Mouse (Mus musculus): ENCODE results near the gene Gm7879. TPM values are rescaled to one million over a fixed set of nuclear protein-coding genes. Genes with fewer than 3 reads are reported as not detected.

The Gm7879 gene
- polyA plus RNA-seq, 1 experiment from 2014 or later, result not detected

DNA sequence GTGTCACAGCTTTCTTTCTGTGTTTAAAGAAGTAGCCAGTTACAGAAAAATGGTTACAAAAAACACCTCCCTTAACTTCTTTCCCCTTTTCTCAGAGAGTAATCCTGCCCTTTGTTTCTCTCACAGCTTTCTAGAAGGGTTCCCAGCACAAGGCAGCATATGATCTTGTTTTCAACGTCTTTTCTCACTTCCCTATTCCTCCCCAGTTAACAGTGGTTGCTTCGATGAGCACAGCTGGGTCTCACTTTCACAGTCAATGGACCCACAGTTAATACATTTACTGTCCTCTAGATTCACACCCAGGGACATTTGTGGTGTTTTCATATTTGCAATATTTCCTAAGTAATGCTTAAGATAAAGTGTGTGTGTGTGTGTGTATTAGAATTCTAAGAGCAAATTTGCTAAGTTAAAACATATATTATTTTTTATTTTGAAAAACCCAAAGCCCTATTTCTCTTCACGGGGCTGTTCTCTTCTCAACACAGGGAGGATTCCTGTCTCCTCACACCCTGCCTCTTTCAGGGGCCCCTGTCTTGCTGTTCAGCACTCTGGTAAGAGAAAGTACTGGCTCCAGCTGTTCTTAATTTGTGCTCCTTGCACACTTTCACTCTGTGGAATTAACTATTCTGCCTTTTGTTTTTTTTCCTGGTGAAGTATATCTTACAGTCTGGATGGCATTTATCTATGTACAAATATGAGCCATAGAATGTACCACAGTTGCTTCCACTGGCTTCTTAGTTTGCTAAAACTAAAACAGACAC lies 27.7 kb upstream of the Gm7879 start:
- WGBS (ENCODE audit: insufficient replicate concordance), result 17% methylated on average over 3 of the region's 3 CpGs
- Histone ChIP-seq H3K4me2 (ENCODE audit: low read depth, low read length) (no peak overlapping the region), H3K9ac (ENCODE audit: low read depth, low read length) (no peak overlapping the region), H3K9me3 (replicated peaks; ENCODE audit: control insufficient read depth, low read length) (no peaks in the 10 kb centered on the region), H3K36me3 (ENCODE audit: control insufficient read depth, insufficient read depth) (no peaks in the 10 kb centered on the region), H3K4me1 (ENCODE audit: control insufficient read depth, low read depth, low read length) (no peaks in the 10 kb centered on the region), H3K27ac (ENCODE audit: low read length) (no peak overlapping the region; the same call in 1 of the 2 replicates), H3K4me3 (ENCODE audit: low read depth, low read length) (no peak overlapping the region), H3K27me3 (ENCODE audit: control insufficient read depth, insufficient read depth, low read depth, low read length) (no peaks in the 10 kb centered on the region)
- ATAC-seq (ENCODE audit: low read depth), result no peak

DNA sequence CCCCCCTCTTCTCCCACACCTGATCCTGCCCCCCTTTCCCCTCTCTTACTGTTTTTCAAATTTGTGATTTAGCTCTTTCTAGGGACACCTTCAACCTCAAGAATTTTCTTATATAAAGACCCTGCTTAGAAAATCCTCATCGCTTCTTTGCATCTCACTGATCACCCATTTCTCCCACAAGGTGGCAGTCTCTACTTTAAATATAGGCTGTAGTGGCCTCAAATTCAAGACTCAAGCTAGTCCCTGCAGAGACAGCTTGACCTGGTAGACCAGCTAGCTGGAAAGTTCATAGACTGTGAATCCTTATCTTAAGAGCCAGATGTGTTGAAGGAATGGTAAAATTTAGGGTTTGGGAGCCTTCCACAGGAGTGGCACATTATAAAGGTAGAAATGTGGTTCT lies 20.6 kb upstream of the Gm7879 start:
- no peak overlapping the region for H3K4me3 ChIP-seq (ENCODE audit: low read depth, low read length)
- no peaks in the 10 kb centered on the region for H3K36me3 ChIP-seq (ENCODE audit: control insufficient read depth, insufficient read depth)
- H3K9me3 ChIP-seq (replicated peaks; ENCODE audit: control insufficient read depth, low read length), result no peaks in the 10 kb centered on the region
- no peak for ATAC-seq (ENCODE audit: low read depth)
- no peak overlapping the region for H3K4me2 ChIP-seq (ENCODE audit: low read depth, low read length)
- no peak overlapping the region for H3K9ac ChIP-seq (ENCODE audit: low read depth, low read length)
- no peaks in the 10 kb centered on the region for H3K4me1 ChIP-seq (ENCODE audit: control insufficient read depth, low read depth, low read length)
- no peaks in the 10 kb centered on the region for H3K27me3 ChIP-seq (ENCODE audit: control insufficient read depth, insufficient read depth, low read depth, low read length)
- 19% methylated on average over 1 of the region's 1 CpGs for WGBS (ENCODE audit: insufficient replicate concordance)
- no peak overlapping the region for H3K27ac ChIP-seq (ENCODE audit: low read length)

DNA sequence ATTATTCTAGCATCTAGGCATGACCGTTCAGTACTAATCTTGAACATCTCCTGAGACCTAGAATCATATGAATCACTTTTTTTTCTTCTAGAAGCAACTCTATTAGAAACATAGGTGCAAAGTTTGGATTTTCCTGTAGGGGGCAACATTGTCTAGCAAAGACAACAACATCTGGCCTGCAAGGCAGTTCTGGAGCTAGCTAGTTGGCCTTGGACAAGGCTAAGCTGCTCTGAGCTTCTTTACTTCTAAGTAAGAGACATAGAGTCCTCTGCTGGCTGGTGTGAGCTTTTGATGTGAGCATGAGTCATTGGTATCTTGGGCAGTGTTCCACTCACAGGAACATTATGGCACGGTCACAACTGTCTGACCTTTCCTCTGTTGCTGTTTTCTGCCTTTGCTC lies 18.8 kb upstream of the Gm7879 start:
- no peaks in the 10 kb centered on the region for H3K9me3 ChIP-seq (replicated peaks; ENCODE audit: control insufficient read depth, low read length)
- no peaks in the 10 kb centered on the region for H3K27me3 ChIP-seq (ENCODE audit: control insufficient read depth, insufficient read depth, low read depth, low read length)
- no peak overlapping the region for H3K4me2 ChIP-seq (ENCODE audit: low read depth, low read length)
- no peak overlapping the region for H3K9ac ChIP-seq (ENCODE audit: low read depth, low read length)
- WGBS (ENCODE audit: insufficient replicate concordance), result 44% methylated on average over 2 of the region's 2 CpGs
- no peaks in the 10 kb centered on the region for H3K36me3 ChIP-seq (ENCODE audit: control insufficient read depth, insufficient read depth)
- H3K4me3 ChIP-seq (ENCODE audit: low read depth, low read length), result no peak overlapping the region
- no peak for ATAC-seq (ENCODE audit: low read depth)
- no peak overlapping the region for H3K27ac ChIP-seq (ENCODE audit: low read length)
- no peaks in the 10 kb centered on the region for H3K4me1 ChIP-seq (ENCODE audit: control insufficient read depth, low read depth, low read length)

DNA sequence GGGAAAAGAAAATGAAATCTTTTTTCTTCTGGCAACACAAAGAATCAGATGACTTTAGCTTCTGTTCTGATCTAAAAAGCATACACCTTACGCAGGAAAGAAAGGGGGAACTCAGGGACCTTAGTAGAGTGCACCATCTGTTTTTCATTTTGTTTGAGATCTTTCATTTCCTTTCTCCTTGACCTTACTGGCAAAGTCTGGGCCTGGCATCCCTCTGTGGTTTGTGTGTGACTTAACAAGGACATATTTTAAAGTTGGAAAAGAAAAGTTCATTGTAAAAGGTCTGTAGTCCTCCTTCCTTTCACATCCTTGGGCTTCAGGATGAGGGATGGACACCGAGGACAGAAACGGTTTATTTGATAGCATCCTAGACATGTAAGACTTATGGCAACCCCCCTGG lies 17.0 kb upstream of the Gm7879 start:
- 67% methylated on average over 3 of the region's 3 CpGs for WGBS (ENCODE audit: insufficient replicate concordance)
- no peaks in the 10 kb centered on the region for H3K27me3 ChIP-seq (ENCODE audit: control insufficient read depth, insufficient read depth, low read depth, low read length)

DNA sequence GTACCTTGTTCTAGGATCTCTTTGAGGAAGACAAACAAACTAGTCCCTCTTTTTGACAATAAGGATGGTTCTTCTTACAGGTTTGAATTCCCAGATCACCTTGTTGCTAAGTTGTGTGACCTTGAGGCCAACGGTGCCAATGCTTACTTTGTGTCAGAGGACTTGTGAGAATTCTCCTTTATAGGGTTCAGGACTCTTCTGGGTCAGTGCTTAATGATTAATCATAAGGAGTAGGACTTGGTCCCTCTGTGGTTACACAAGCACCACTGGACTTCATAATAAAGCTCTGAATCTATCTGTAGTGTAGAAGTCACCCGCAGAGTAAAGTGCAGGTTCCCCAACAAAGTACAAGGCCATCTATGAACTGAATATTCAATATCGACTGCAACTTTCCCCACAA lies 8.3 kb upstream of the Gm7879 start:
- Histone ChIP-seq H3K4me3 (ENCODE audit: low read depth, low read length) (no peak overlapping the region), H3K27ac (ENCODE audit: low read length) (no peak overlapping the region), H3K9me3 (replicated peaks; ENCODE audit: control insufficient read depth, low read length) (no peaks in the 10 kb centered on the region), H3K9ac (ENCODE audit: low read depth, low read length) (no peak overlapping the region), H3K27me3 (ENCODE audit: control insufficient read depth, insufficient read depth, low read depth, low read length) (no peaks in the 10 kb centered on the region), H3K4me2 (ENCODE audit: low read depth, low read length) (no peak overlapping the region), H3K36me3 (ENCODE audit: control insufficient read depth, insufficient read depth) (no peaks in the 10 kb centered on the region), H3K4me1 (ENCODE audit: control insufficient read depth, low read depth, low read length) (no peaks in the 10 kb centered on the region)
- ATAC-seq (ENCODE audit: low read depth), result peak; percentile 70
- WGBS (ENCODE audit: insufficient replicate concordance), result 58% methylated on average over 3 of the region's 3 CpGs

More for the DNA sequence above, 17.0 kb upstream of the Gm7879 start:
- H3K4me1 ChIP-seq (ENCODE audit: control insufficient read depth, low read depth, low read length), result no peaks in the 10 kb centered on the region
- no peak overlapping the region for H3K27ac ChIP-seq (ENCODE audit: low read length)
- H3K4me2 ChIP-seq (ENCODE audit: low read depth, low read length), result no peak overlapping the region
- no peaks in the 10 kb centered on the region for H3K9me3 ChIP-seq (replicated peaks; ENCODE audit: control insufficient read depth, low read length)
- no peak overlapping the region for H3K9ac ChIP-seq (ENCODE audit: low read depth, low read length)
- no peaks in the 10 kb centered on the region for H3K36me3 ChIP-seq (ENCODE audit: control insufficient read depth, insufficient read depth)
- no peak overlapping the region for H3K4me3 ChIP-seq (ENCODE audit: low read depth, low read length)
- no peak for ATAC-seq (ENCODE audit: low read depth)

DNA sequence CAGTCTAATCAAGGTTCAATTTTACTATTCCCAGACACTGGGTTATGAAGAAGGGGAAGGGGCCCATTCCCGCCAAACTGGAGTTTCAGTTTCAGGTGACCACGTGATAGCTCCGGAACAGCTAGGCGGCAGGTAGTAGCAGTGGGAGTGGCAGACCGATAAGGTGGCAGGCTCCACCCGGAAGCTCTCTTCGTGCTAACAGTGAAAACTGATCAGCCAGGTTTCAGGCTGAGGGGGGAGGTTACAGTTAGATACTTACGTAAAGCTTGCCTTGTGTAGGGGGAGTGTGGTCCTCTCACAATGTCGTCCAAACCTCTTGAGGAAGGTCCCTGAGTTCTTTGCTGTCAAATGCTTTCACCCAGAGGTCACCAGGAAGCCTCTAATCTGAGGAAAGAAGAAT lies 3.7 kb upstream of the Gm7879 start:
- Histone ChIP-seq H3K36me3 (ENCODE audit: control insufficient read depth, insufficient read depth) (no peaks in the 10 kb centered on the region), H3K4me3 (ENCODE audit: low read depth, low read length) (no peak overlapping the region), H3K27me3 (ENCODE audit: control insufficient read depth, insufficient read depth, low read depth, low read length) (no peaks in the 10 kb centered on the region), H3K4me1 (ENCODE audit: control insufficient read depth, low read depth, low read length) (no peaks in the 10 kb centered on the region), H3K9me3 (replicated peaks; ENCODE audit: control insufficient read depth, low read length) (no peaks in the 10 kb centered on the region), H3K27ac (ENCODE audit: low read length) (no peak overlapping the region), H3K9ac (ENCODE audit: low read depth, low read length) (no peak overlapping the region), H3K4me2 (ENCODE audit: low read depth, low read length) (no peak overlapping the region)
- ATAC-seq (ENCODE audit: low read depth), result no peak
- 51% methylated on average over 9 of the region's 9 CpGs for WGBS (ENCODE audit: insufficient replicate concordance)

DNA sequence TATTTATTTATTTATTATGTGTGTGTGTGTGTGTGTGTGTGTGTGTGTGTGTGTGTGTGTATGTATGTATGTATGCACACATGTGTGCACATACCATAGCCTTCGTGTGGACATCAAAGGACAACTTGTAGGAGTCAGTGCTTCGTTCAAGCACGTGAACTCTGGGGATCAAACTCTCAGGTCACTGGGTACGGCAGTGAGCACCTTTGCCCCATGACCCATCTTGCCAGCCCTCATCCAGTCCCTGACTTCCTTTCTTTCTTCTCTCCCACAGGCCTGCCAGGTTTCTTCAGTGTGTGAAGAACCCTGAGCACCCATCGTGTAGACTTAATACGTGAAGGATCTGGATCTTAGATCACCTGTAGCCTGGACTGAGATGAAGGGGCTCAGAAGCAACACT lies 2.9 kb upstream of the Gm7879 start:
- Histone ChIP-seq H3K9me3 (replicated peaks; ENCODE audit: control insufficient read depth, low read length) (no peaks in the 10 kb centered on the region), H3K27ac (ENCODE audit: low read length) (no peak overlapping the region), H3K4me2 (ENCODE audit: low read depth, low read length) (no peak overlapping the region), H3K36me3 (ENCODE audit: control insufficient read depth, insufficient read depth) (no peaks in the 10 kb centered on the region), H3K4me1 (ENCODE audit: control insufficient read depth, low read depth, low read length) (no peaks in the 10 kb centered on the region), H3K27me3 (ENCODE audit: control insufficient read depth, insufficient read depth, low read depth, low read length) (no peaks in the 10 kb centered on the region), H3K4me3 (ENCODE audit: low read depth, low read length) (no peak overlapping the region), H3K9ac (ENCODE audit: low read depth, low read length) (no peak overlapping the region)
- no peak for ATAC-seq (ENCODE audit: low read depth)
- 75% methylated on average over 6 of the region's 6 CpGs for WGBS (ENCODE audit: insufficient replicate concordance)

DNA sequence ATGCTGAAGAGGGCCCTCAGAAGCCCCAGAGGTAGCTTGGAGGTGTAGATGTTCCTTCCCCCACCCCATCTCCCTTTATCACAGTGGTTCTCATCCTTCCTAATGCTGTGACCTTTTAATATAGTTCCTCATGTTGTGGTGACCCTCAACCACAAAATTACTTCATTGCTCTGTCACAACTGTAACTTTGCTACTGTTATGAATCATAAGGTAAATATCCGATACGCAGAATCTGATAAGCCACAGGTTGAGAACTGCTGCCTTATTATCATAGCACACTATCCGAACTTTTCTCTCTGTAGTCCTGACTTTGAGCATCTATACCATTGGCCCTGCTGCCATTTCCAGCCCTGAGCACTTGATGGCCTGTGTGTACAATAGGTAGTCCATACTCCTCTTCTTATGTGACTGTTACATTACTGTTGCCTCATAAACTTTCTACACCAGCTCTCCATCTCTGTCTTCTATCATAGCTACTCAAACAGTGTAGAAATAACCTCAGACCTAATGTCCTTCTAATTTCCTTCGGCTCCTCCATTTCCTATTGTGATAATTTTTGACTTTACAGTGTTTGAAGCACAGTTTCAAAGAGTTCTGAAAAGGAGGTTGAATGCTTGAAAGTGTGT lies 2.4 kb downstream of the Gm7879 start:
- H3K9me3 ChIP-seq (replicated peaks; ENCODE audit: control insufficient read depth, low read length), result no peaks in the 10 kb centered on the region
- no peak overlapping the region for H3K27ac ChIP-seq (ENCODE audit: low read length)
- 52% methylated on average over 4 of the region's 4 CpGs for WGBS (ENCODE audit: insufficient replicate concordance)
- H3K9ac ChIP-seq (ENCODE audit: low read depth, low read length), result no peak overlapping the region
- H3K27me3 ChIP-seq (ENCODE audit: control insufficient read depth, insufficient read depth, low read depth, low read length), result no peaks in the 10 kb centered on the region
- H3K4me1 ChIP-seq (ENCODE audit: control insufficient read depth, low read depth, low read length), result no peaks in the 10 kb centered on the region
- H3K4me3 ChIP-seq (ENCODE audit: low read depth, low read length), result no peak overlapping the region
- H3K4me2 ChIP-seq (ENCODE audit: low read depth, low read length), result no peak overlapping the region
- no peak for ATAC-seq (ENCODE audit: low read depth)
- no peaks in the 10 kb centered on the region for H3K36me3 ChIP-seq (ENCODE audit: control insufficient read depth, insufficient read depth)

DNA sequence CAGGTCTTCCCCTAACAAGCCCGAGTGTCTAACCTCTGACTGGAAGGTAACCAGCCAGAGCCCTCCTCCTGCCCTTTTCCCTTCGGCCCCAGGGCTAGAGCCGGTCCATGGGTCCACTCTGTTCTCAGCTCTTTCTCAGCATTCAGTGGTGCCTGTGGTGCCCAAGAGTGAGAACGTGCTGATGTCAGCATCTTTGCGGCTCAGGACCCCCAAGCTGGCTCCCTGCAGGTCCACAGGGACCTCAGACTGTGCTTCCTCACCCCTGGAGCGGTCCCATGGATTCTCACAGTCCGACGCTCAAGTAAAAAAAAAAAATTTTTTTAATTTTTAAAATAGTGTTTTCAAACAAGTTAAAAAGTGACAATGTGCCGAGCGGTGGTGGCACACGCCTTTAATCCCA lies 8.9 kb downstream of the Gm7879 start:
- Histone ChIP-seq H3K27ac (ENCODE audit: low read length) (no peak overlapping the region), H3K9ac (ENCODE audit: low read depth, low read length) (no peak overlapping the region), H3K27me3 (ENCODE audit: control insufficient read depth, insufficient read depth, low read depth, low read length) (no peaks in the 10 kb centered on the region), H3K9me3 (replicated peaks; ENCODE audit: control insufficient read depth, low read length) (no peaks in the 10 kb centered on the region), H3K4me2 (ENCODE audit: low read depth, low read length) (no peak overlapping the region), H3K4me1 (ENCODE audit: control insufficient read depth, low read depth, low read length) (no peaks in the 10 kb centered on the region), H3K36me3 (ENCODE audit: control insufficient read depth, insufficient read depth) (no peaks in the 10 kb centered on the region), H3K4me3 (ENCODE audit: low read depth, low read length) (no peak overlapping the region)
- no peak for ATAC-seq (ENCODE audit: low read depth)
- 74% methylated on average over 11 of the region's 11 CpGs for WGBS (ENCODE audit: insufficient replicate concordance)

Measured in liver, embryonic 16.5 days (tissue).